Mouse (Mus musculus) stomach, embryonic 15.5 days (tissue): ENCODE data around the gene Wrnip1. TPM values are rescaled to one million over a fixed set of nuclear protein-coding genes. Genes with fewer than 3 reads are reported as not detected.
A peak's percentile ranks its signal among the peaks of the same experiment; 100 is the strongest.

Experiments
- ATAC-seq: fragments of 200-750 bp; cut with Nextera tagmentation; 2 replicates; pipeline ENCODE4 v1.8.0; 2017; ENCODE audit warnings: low read depth, moderate number of reproducible peaks, moderate TSS enrichment; ENCODE audit not compliant: insufficient read depth, low FRiP score
- H3K27ac ChIP-seq: fragments of 300-500 bp; sonication (generic); 2 replicates; pipeline ENCODE4 v1.5.1; 2015; ENCODE audit warnings: mild to moderate bottlenecking, inconsistent platforms
- H3K27me3 ChIP-seq: fragments of 300-500 bp; sonication (generic); replicated peaks from 2 replicates; pipeline ENCODE4 v1.6.1; 2015; ENCODE audit warnings: inconsistent platforms
- H3K36me3 ChIP-seq: fragments of 300-500 bp; sonication (generic); 2 replicates; pipeline ENCODE4 v1.6.1; 2015; ENCODE audit warnings: inconsistent platforms
- H3K4me1 ChIP-seq: fragments of 300-500 bp; sonication (generic); 2 replicates; pipeline ENCODE4 v1.6.1; 2015; ENCODE audit warnings: inconsistent platforms
- H3K4me2 ChIP-seq: fragments of 300-500 bp; sonication (generic); 2 replicates; pipeline ENCODE4 v1.6.1; 2015; ENCODE audit warnings: mild to moderate bottlenecking, inconsistent platforms
- H3K4me3 ChIP-seq: fragments of 300-500 bp; sonication (generic); replicated peaks from 2 replicates; pipeline ENCODE4 v1.5.1; 2015; ENCODE audit warnings: inconsistent platforms
- H3K9ac ChIP-seq: fragments of 300-500 bp; sonication (generic); 2 replicates; pipeline ENCODE4 v1.6.1; 2015; ENCODE audit warnings: inconsistent platforms
- H3K9me3 ChIP-seq: fragments of 300-500 bp; sonication (generic); 2 replicates; pipeline ENCODE4 v1.6.1; 2016; ENCODE audit warnings: inconsistent platforms
- WGBS: fragments of 180-500 bp; shearing (Covaris S2); methylation state at CpG from one replicate; pipeline ENCODE4 v1.1.7; 2015; 5-methylcytosine and 5-hydroxymethylcytosine counted together
- polyA plus RNA-seq: library from polyadenylated mRNA; unstranded; fragments of >200 nt; fragmentation: Nextera tagmentation; extraction: Ambion mirVana; gene quantifications from 2 replicates; pipeline ENCODE4 v1.2.1, GENCODE M21; 2015

Wrnip1 gene
- polyA plus RNA-seq, 1 experiment from 2014 or later = 29.2 TPM

DNA sequence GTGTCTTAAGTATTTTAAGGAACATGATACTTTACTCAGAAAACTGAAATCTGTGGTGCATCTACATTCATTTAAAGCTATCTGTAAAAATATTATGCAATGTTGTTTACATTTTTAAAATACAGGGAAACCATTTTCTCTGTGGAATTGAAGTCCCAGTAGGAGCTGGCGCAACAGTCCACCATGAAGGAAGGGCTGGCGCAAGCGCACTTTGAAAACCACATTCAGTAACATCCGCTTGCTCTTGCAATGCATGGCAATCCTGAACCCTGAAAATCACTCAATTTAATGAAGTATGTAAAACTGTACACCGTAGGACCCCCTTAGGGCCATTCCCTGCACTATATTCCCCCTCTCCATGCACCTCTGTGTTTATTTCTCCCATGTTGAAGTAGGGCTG is 32.7 kb downstream of the Wrnip1 start:
- H3K4me2 ChIP-seq = no peak overlapping the region
- ATAC-seq = no peak
- H3K4me3 ChIP-seq = no peak overlapping the region
- H3K4me1 ChIP-seq = no peaks in the 10 kb centered on the region
- 86% methylated on average over 5 of the region's 5 CpGs for WGBS
- H3K9ac ChIP-seq = no peak overlapping the region
- no peaks in the 10 kb centered on the region for H3K27me3 ChIP-seq
- no peaks in the 10 kb centered on the region for H3K36me3 ChIP-seq
- no peaks in the 10 kb centered on the region for H3K9me3 ChIP-seq
- H3K27ac ChIP-seq = no peak overlapping the region

DNA sequence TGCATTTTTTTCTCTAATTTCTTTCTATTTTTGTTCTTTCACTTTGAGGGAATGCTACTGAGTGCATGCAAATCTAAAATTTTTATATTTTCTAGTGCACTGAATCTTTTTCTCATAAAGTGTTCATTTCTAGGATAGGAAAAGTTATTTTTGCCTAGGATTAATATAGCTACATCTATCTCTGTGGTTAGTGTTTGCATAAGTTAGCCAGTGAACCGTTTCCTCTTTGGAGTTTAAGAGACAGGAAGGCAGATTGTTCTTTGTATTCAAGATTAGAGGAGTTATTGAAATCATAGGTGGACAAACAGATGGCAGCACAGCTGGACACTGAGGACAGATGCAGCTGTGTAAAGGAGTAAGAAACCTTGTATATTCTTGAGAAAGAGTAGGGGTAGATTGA is 37.5 kb downstream of the Wrnip1 start:
- H3K4me1 ChIP-seq = no peaks in the 10 kb centered on the region
- no peaks in the 10 kb centered on the region for H3K27me3 ChIP-seq
- H3K4me3 ChIP-seq = no peak overlapping the region
- H3K27ac ChIP-seq = no peak overlapping the region
- H3K36me3 ChIP-seq = no peaks in the 10 kb centered on the region
- no peak overlapping the region for H3K4me2 ChIP-seq
- WGBS = 27% methylated on average over 1 of the region's 1 CpGs
- H3K9me3 ChIP-seq = no peaks in the 10 kb centered on the region
- no peak for ATAC-seq
- H3K9ac ChIP-seq = no peak overlapping the region

DNA sequence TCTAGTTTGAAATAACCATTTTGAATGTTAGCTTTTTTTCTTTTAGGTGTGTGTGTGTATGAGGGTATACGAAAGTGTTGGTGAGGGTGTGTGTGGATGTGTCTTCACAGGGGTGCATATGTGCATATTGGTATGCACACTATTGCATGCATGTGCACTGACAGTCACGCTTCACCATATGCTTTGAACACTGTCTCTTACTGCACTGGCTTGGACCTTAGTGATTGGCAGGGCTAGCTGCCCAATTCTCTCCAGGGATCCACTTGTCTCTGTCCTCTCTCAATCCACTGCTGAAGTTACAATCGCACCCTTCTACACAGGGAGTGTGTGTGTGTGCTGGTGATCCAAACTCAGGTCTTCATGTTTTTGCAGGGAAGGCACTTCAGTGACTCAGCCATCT is 39.5 kb downstream of the Wrnip1 start:
- Histone ChIP-seq H3K27ac (no peak overlapping the region), H3K9me3 (no peaks in the 10 kb centered on the region), H3K27me3 (no peaks in the 10 kb centered on the region), H3K36me3 (no peaks in the 10 kb centered on the region), H3K4me2 (no peak overlapping the region), H3K9ac (no peak overlapping the region), H3K4me3 (no peak overlapping the region), H3K4me1 (no peaks in the 10 kb centered on the region)
- 80% methylated on average over 3 of the region's 3 CpGs for WGBS
- no peak for ATAC-seq

DNA sequence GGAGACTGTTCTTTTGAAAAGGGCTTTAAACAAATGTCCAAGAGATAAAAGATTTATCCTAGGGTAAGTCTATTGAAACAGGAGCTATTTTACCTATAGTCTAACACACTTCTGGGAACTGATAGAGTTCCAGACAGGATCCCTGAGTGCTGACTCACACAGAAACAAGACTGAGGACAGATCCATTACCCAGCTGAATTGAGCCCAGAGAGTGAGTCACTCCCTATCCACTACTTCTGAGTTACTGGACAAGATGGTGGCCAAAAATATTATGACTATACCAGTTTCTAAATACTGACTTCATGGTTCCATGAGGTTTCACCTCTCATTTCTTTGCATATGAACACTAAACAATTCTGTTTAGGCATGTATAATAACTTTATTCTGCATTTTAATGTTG is 44.4 kb downstream of the Wrnip1 start:
- Histone ChIP-seq H3K9ac (no peak overlapping the region), H3K27me3 (no peaks in the 10 kb centered on the region), H3K36me3 (no peaks in the 10 kb centered on the region), H3K4me3 (no peak overlapping the region), H3K4me1 (peaks cover 18% of the 10 kb centered on the region), H3K9me3 (no peaks in the 10 kb centered on the region), H3K4me2 (no peak overlapping the region), H3K27ac (no peak overlapping the region)
- no peak for ATAC-seq

DNA sequence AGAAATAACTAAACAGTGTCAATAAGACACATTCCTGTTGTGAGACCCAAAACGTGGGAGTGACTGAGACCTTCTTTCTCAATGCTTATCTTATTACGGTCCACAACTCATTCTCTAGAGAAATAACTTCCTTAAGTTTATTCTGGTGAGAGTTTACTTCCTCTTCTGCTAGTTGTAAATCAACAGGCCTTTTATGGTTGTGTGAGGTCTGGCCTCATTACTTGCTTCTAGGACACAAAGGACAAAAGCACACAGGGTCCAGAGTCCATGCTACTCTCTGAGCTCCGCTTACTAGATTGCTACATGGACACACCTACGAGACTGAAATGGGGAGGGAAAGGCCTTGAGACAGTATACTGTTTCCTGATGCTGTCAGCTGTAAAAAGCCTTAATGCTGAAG is 47.3 kb downstream of the Wrnip1 start:
- Histone ChIP-seq H3K9ac (no peak overlapping the region), H3K27me3 (no peaks in the 10 kb centered on the region), H3K4me1 (peaks cover 18% of the 10 kb centered on the region), H3K27ac (peak overlapping the region; percentile 78), H3K36me3 (no peaks in the 10 kb centered on the region), H3K9me3 (no peaks in the 10 kb centered on the region), H3K4me2 (peak overlapping the region; percentile 39; the same call in 1 of the 2 replicates), H3K4me3 (no peak overlapping the region)
- peak; percentile 81 for ATAC-seq
- 33% methylated on average over 4 of the region's 4 CpGs for WGBS

DNA sequence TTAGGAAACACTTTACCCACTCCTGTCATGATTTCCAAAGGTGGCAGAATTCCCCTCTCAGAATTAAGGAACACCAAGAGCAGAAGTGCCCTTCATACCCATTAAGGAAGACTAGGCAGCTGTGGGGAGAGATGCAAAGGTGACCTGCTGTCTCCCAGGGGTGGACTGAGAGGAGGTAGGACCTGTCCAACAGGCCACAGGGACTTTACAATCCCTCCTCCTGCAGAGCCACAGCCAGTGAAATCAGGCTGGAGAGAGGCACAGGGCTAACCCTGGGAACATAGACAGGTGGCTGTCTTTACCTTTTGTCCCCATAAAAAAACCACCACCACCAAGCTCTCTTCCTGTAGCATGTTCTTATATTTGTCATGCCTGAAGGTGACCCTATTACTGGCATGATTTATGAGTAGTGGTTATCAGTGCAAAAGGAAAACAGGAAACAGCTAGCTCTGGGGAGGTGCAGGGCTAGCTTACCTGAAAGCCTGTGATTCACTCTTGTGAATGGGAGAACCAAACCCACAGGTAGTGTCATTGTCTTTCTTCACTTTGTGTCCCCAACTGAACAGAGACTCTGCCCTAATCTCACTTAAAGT is 47.8 kb downstream of the Wrnip1 start:
- H3K4me3 ChIP-seq = peak overlapping the region; percentile 9; the same call in 1 of the 2 replicates
- no peaks in the 10 kb centered on the region for H3K36me3 ChIP-seq
- H3K9me3 ChIP-seq = no peaks in the 10 kb centered on the region
- peak overlapping the region; percentile 78 for H3K27ac ChIP-seq
- H3K27me3 ChIP-seq = no peaks in the 10 kb centered on the region
- peak overlapping the region; percentile 39 for H3K4me2 ChIP-seq
- peak; percentile 78 for ATAC-seq
- no peak overlapping the region for H3K9ac ChIP-seq
- H3K4me1 ChIP-seq = peaks cover 18% of the 10 kb centered on the region

DNA sequence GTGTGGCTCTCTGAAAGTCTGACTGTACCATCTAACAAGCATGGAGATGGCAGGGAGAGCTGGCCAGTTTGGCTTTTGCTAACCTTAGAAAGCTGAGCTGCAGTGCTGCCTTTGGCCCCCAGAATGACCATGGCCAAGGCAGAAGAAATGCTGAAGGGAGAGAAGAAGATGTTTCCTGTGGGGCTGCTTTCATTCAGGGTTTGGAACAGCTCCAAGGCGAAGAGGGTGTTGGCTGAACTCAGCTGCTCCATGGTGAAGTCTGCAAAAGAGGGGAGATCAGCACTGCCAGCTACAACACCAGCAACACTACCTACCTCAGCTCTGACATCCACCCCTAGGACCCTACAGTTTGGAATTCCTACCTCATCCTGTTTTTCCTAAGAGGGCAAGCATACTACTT is 48.3 kb downstream of the Wrnip1 start:
- H3K36me3 ChIP-seq = no peaks in the 10 kb centered on the region
- peaks cover 18% of the 10 kb centered on the region for H3K4me1 ChIP-seq
- H3K4me3 ChIP-seq = peak overlapping the region; percentile 9; the same call in 1 of the 2 replicates
- no peaks in the 10 kb centered on the region for H3K27me3 ChIP-seq
- no peak for ATAC-seq
- H3K9ac ChIP-seq = no peak overlapping the region
- WGBS = 41% methylated on average over 1 of the region's 1 CpGs
- H3K9me3 ChIP-seq = no peaks in the 10 kb centered on the region
- peak overlapping the region; percentile 39 for H3K4me2 ChIP-seq
- H3K27ac ChIP-seq = peak overlapping the region; percentile 78

DNA sequence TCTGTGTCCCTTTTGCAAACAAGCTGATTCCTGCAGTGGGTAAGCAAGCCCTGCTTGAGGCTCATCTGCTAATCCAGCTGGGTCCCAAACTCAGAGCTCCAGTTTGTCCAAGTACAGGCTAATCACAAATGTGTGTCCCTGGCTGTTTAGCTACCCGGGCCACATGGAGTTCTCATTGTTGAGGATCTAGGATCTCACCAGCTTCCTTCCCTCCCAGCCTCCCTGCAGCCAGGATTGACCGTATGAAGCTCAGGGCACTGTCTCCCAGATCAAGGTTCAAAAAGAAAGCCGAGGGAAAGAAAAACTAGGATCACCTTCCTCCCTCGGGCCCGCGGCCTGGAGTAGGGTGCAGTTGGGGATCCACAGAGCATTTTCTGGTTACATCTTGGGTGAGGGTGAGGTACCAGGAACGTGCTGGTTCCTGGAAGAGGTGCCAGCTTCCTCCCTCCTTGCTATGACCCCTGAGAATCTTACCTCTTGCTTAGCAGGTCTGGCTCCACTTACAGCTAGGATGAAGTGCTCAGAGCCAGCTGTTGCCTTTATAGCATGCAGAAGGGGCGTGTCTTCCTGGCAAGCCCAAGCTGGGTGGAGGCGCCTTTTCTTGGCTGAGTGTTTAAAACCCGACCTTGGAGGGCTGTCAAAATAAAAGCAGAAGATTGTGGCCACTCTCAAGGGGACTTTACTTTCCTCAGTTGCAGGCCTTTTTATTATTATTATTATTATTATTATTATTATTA is 49.0 kb downstream of the Wrnip1 start, which contains the start of gene Serpinb1a:
Gene Serpinb1a, minus strand, starts transcription at position 518 of the 737 bp plus-strand sequence.
- peak within 1 kb of the TSS; percentile 29 for H3K4me3 ChIP-seq
- ATAC-seq = peak; percentile 76; the same call in 1 of the 2 replicates
- H3K27ac ChIP-seq = peak within 1 kb of the TSS; percentile 78
- H3K36me3 ChIP-seq = no peaks in the 10 kb centered on the region
- H3K4me1 ChIP-seq = peaks cover 18% of the 10 kb centered on the region
- no peaks in the 10 kb centered on the region for H3K9me3 ChIP-seq
- H3K4me2 ChIP-seq = peak within 1 kb of the TSS; percentile 39
- WGBS = 46% methylated on average over 10 of the region's 10 CpGs
- H3K9ac ChIP-seq = no peak within 1 kb of the TSS
- H3K27me3 ChIP-seq = no peaks in the 10 kb centered on the region

DNA sequence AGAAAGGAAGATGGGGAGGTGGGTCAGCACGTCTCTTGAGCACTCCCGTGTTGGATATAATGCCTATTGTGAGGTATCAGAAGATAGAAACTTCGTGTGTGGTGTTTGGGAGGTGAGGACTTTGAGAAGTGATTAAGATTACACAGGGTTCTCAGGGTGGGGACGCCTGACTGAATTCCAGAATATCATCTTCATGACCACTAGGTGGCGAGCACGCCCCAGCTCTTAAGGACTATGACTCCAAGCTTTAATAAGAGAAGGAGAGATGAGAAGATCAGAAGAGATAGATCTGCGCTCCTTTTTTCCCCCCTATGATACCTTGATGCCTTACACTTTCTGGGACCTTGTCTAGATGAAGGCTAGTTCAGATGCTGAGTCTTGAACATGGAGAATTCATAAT is 50.1 kb downstream of the Wrnip1 start:
- no peaks in the 10 kb centered on the region for H3K36me3 ChIP-seq
- no peak overlapping the region for H3K4me2 ChIP-seq
- no peak overlapping the region for H3K9ac ChIP-seq
- no peak overlapping the region for H3K27ac ChIP-seq
- H3K4me1 ChIP-seq = peaks cover 18% of the 10 kb centered on the region
- H3K9me3 ChIP-seq = no peaks in the 10 kb centered on the region
- WGBS = 9% methylated on average over 7 of the region's 7 CpGs
- no peak for ATAC-seq
- H3K4me3 ChIP-seq = no peak overlapping the region
- no peaks in the 10 kb centered on the region for H3K27me3 ChIP-seq

DNA sequence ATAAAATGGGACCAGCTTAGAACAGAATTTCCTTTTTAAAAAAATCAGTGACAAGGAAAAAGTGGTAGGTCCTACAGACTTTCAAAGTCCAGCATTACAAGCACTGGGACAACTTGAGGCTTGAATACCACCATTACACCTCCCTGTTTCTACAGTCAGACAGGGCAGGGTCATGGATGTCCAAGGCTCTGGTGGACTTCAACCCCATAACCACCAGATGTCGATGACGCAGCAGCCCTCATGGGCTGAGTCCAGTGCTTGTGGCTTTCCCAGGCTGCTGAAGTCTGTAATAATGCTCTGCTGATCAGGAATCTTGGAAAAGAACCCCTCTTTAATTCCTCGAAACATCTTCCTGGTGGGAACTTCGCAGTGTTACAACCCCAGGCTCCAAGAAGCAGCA is 50.7 kb downstream of the Wrnip1 start:
- no peaks in the 10 kb centered on the region for H3K36me3 ChIP-seq
- H3K4me1 ChIP-seq = peaks cover 18% of the 10 kb centered on the region
- H3K4me3 ChIP-seq = no peak overlapping the region
- no peaks in the 10 kb centered on the region for H3K9me3 ChIP-seq
- ATAC-seq = no peak
- H3K9ac ChIP-seq = no peak overlapping the region
- H3K4me2 ChIP-seq = no peak overlapping the region
- 86% methylated on average over 4 of the region's 4 CpGs for WGBS
- no peak overlapping the region for H3K27ac ChIP-seq
- H3K27me3 ChIP-seq = no peaks in the 10 kb centered on the region

DNA sequence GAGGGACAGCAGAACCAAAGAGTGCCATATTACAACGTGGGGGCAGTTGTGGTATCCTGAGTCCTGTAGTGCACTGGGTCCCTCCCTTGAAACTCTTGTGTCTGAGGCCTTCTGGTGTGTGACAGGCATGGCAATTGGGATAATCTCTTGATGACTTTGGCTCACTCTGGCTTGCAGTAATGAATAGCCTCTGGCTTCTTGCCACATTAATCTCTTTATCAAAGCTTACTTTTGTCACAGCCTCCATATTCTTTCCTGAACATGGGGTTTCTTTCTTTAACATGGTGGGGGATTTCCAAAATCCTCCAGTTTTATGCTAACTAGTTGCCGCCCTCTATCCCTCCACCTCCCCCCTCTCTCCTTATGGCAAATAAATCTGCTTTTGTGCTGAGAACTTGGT is 51.2 kb downstream of the Wrnip1 start:
- H3K4me1 ChIP-seq = peaks cover 18% of the 10 kb centered on the region
- H3K27ac ChIP-seq = no peak overlapping the region
- H3K9me3 ChIP-seq = no peaks in the 10 kb centered on the region
- no peak overlapping the region for H3K4me2 ChIP-seq
- no peaks in the 10 kb centered on the region for H3K36me3 ChIP-seq
- H3K27me3 ChIP-seq = no peaks in the 10 kb centered on the region
- 61% methylated on average over 2 of the region's 2 CpGs for WGBS
- H3K9ac ChIP-seq = no peak overlapping the region
- no peak for ATAC-seq
- no peak overlapping the region for H3K4me3 ChIP-seq

DNA sequence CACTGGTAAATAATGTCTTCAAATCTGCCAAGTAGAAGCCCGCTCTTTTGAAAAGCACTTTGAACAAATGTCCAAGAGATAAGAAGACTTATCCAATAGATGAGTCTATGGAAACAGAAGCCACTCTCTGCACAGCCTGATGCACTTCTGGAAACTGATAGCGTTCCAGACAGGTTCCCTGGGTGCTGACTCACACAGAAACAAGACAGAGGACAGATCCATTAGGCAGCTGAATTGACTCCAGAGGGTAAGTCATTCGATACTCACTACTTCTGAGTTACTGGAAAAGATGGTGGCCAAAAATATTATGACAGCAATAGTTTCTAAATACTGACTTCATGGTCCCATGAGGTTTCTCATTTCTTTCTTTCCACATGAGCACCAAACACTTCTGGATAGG is 59.0 kb downstream of the Wrnip1 start:
- no peaks in the 10 kb centered on the region for H3K4me1 ChIP-seq
- 59% methylated on average over 3 of the region's 3 CpGs for WGBS
- H3K27ac ChIP-seq = no peak overlapping the region
- H3K27me3 ChIP-seq = no peaks in the 10 kb centered on the region
- no peak overlapping the region for H3K4me3 ChIP-seq
- no peak for ATAC-seq
- H3K9me3 ChIP-seq = no peaks in the 10 kb centered on the region
- no peak overlapping the region for H3K9ac ChIP-seq
- H3K36me3 ChIP-seq = no peaks in the 10 kb centered on the region
- no peak overlapping the region for H3K4me2 ChIP-seq
